Mouse (Mus musculus) CD4-positive helper T cell, adult 2 months (primary cell): ENCODE measurements around the gene Baiap2.

Experiments used
- DNase-seq: peaks from one replicate; pipeline ENCODE4 v3.0.0-alpha.2; 2012; ENCODE audit warnings: low read depth, missing footprints, low spot score

The Baiap2 gene

DNA sequence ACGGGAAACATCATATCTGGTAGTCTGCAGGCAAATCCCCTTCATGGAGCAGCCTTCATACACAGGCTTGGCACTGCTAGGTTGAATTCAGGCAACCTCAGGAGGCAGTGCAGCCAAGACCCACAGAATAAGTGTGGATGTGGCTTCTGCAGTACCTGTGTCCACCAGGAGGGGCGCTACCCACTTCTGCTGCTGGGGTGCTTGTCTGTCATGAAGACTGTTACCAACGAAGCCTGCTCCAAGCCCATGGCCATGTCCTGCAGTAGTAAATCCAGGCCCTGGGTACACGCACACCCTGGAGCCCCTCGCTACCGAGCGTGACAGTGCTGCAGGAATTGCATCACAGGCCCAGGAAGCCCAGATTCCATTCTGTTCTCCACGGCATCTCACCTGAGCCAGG, 22.7 kb upstream of the Baiap2 start:
- peak; percentile 69 for DNase-seq

DNA sequence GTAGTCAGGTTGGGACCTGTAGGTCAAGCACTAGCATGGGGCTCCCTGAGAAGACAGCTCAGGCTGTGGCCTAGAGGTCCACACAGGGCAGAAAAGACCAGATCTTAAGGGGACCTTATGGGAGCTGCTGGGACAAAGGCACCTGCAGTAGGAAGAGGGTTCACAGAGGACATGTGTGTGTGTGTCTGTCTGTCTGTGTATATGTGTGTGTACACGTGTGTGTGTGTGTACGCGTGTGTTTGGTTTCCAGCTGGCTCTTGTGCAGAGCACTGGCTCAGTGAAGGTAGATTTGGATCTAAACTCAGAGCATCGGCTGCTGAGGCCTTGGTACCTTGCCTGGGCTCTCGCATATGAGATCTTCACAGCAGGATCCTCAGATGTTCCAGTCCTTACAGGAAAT, 21.9 kb upstream of the Baiap2 start:
- DNase-seq = no peak

DNA sequence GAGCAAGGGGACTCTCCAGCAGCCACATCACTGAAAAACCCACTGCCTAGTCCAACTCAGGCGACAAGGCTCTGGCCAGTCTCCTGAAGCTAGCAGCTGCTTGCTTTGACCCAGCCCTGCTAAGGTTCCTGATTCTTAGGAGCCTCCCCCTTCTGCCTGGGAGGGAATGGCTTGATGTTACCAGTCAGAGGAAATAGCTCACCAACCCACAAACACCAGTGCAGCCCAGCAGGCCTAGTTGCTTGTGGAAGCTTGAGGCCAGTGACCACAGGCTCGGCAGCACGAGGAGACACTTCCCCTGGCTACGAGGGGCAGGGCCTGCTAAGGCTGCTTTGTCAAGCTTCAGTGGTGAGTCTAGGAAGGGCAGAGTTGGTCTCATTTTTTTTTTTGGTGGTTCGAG, 17.4 kb upstream of the Baiap2 start:
- no peak for DNase-seq

DNA sequence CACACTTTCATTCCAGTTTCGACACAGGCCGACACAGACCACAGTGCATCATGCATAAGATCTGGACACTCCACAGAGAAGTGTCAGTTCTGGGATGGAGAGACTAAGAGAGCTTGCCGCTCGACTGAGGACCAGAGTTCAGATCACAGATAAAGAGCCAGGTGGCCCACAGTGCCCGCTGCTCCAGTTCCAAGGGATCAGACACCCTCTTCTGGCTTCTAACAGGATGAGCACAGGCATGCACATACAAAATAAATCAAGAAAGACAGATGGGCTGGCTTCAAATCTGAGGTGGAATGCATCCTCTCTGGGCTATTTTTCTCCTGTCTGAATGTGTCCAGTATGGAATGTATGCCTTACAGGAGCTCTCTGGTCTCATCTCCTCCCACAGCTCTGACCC, 15.8 kb upstream of the Baiap2 start:
- DNase-seq = no peak

DNA sequence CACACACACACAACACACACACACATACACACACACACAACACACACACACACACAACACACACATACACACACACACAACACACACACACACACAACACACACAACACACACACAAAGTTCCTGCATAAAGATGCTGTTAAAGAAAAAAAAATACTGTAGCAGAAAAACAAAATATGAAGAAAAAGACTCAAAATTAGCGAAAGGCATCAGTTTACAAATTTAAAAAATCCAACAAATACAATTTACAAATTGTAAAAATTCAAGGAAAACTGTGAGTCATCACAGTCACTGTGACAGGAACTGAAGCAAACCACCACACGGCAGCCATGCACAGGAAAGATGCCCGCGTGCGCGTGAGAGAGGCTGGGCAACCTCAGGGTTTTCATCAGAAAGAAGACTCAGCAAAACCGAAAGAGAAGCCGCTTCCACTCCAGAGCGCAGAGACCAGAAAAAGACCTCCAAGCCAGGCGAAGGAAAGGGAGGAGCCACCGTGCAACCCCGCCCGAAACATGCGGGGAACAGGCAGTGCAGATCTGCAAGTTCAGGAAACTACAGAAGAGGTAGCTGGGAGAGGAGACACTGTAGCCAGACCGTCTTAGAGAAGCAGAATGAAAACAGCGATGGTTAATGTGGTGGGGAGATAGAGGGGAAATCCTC, 14.4 kb upstream of the Baiap2 start:
- peak; percentile 90 for DNase-seq

DNA sequence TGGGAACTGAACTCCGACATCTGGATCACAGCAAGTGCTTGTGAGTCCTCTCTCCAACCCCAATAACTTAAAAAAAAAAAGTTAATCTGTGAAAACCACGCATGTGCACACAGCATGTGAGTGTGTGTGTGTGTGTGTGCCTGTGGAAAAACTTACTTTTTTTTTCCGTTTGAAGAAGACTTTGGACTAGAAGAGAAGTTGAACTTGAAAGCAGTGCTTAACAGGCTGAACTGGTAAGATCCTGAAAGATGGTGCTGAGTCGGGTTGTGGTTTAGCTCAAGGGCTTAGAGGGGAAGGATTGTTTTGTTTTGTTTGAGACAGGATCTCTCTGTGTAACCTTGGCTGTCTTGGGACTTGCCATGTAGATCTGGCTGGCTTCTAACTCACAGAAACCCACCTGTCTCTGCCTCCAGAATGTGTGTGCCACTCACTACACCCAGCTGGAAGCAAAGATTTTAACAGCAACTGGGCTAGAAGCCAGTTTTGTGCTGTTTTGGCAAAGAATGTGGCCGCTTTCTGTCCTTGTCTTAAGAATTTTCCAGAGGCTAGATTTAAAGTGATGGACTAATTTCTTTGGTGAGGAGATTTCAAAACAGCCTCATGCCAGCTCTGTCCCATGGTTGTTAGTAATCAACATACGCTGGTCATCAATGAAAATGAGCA, 12.8 kb upstream of the Baiap2 start:
- peak; percentile 81 for DNase-seq

DNA sequence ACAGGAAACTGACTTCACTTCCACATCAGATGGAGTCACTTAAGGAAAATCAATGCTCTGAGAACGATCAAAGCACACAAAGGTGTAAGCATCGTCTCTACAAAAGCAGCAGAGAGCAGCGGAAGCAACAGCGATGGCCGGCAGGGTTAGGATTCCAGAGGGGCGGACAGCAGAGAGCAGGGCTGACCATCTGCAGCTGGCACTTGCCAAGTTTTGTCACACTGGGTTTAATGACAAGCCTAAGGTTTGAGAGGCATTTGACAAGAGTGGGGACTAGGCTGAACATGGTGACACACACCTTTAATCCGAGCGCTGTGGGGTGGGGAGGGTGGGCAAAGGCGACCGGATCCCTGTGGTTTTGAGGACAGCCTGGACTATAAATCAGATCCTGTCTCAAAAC, 10.8 kb upstream of the Baiap2 start:
- DNase-seq = peak; percentile 41

DNA sequence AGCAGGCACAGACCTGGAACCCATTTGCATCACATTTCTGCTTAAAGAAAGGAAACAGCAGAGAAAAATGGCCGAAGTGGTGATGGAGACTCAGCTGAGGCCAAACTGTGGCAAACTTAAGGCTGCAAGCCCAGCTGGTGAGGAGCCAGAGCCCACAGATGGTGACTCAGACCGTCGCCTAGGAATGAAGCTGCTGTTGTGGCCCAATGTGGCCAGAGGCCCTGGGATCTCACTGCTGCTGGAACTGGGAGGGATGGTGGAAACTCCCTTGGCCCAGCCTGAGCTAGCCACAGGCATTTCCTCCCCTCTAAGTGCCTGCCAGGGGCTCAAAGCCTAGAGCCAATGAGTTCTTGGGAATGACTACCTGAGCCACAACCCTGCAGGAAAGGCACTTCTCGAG, 9.4 kb upstream of the Baiap2 start:
- DNase-seq = peak; percentile 57

DNA sequence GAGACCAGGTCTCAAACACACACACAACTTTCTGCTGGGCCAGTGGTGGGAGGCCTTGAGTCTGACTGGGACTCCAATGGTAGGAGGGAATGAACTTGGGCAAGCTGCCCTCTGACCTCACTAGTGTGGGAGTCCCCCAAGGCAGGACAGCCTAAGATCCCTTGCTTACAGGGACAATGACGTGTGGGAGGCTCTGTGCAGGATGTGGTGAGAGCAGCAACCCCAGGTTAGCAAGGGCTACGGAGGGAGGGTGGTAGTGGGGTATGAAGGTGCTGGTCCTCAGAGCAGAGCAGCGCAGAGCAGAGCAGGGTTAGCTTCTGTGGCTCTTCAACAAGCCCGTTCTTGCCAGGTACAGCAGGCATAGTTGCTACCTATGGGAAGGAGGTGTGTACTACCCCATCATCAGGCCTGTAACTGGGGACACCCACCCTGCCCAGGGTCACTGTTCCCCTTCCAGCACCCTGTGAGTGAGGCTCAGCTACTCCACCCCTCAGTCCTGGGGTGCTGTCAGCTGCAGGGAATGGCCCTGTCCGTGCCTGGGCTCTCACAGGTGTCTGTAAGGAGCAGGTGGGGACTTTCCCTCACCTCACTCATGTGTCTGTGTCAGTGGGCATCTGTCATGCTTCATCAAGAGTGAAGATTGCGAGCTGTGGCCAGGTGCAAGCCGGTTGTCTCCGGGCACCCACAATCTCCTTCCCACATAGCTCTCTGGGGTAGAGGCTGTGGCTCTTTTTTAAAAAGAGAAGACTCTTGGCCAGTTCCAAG, 8.6 kb upstream of the Baiap2 start:
- DNase-seq = peak; percentile 85

DNA sequence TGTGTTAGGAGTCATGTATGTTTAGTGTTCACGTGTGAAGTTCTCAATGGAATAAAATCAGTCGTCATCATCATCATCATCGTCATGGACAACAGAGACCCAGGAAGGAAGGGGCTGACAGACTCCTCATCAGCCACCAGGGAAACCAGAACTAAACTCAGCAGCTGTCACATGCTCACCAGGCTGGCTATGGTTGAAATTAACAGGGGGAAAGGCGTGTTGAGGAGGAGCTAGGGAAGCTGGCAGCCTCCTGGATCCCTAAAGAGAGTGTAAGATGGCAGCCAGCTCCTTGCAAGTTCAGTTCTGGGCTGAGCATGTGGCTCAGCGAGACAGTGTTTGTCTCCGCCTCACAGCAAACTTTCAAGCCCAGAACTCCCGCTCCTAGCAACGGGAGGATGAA, 7.8 kb upstream of the Baiap2 start:
- DNase-seq = no peak

DNA sequence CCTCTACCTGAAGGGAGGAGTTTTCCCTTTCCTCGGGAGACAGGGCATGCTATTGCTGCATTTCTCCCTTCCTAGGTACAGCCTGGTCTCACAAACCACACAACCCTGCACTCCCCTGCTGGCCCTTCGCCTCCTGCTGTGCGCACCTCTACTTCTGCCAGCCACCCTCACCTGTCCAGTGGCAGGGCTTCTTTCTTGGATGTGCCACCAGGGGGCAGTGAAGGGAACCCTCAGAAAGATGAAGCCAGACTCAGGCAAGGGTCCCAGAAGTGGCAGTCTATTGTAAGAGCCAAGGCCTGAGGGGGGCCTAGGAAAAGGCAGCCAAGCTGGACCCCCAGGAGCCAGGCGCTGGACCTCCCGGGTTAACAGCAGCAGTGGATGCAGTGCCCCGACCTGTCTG, 7.1 kb upstream of the Baiap2 start:
- DNase-seq = peak; percentile 62

DNA sequence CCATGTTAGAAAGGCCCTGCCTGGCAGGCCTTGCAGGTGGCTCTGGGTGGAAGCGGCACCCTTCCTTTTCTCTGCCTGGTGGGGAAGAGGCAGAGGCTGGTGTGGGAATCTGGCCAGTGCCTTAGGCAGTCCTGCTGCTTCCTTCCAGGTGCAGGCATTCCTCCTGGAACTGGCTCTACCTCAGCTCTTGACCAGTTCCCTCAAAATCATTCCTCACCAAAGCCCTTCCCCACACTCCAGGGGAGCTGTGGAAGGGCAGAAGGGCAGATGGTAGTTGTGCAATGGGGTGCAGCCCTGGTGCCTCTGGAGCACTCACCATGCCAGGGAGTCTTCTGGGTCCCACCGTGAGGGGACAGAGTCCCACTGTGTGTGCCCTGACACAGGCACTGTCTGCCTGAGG, 6.1 kb upstream of the Baiap2 start:
- DNase-seq = no peak

DNA sequence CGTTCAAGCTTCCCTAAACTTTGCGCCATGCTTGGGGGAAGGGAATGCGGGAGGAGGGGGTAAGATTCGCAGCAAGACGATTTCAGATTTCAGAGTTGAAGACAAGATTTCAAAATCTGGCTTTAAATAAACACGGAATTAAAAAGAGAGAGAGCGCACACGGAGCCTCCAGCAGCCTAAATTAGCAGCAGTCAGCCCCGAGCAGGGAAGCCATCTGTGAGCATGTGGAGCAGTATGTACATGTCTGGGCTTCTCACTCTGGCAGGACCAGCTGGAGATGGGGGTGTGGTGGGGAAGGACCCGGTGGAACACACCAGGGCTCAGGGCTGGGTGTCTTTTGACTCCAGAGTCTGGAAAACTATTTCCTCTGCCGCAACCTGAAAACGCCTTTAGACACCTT, 5.3 kb upstream of the Baiap2 start:
- no peak for DNase-seq

DNA sequence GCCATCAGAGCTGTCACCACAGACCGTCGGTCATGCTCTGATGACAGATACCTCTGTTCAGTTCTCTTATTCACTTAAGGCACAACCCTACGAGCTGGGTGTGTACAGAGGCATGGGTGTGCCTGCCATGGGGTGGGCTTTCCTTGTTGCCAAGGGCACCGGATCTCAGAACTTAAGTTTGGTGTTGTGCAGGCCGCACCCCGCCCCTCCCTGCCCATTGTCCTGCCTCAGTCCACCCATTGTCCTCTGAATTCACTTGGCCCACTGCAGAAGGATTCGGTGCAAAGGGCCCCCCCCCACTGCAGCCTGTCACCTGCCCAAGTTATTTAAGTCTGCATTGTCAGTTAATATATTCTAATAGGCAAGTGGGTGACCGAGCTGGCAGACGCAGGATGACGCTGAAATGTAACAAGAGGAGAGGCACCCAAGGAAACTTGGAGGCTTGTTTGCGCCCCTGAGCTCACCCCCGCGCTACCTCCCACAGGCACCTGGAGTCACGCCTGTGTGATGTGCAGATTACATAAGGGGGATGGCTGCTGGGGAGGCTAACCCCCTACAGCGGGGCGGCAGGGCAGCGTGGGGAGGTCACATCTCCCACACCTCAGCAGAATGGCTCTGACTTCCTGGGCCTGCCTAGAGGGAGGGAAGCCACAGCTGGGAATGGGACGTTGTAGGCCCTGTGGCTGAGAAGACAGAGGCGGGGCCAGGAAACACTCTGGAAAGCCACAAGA, 4.6 kb upstream of the Baiap2 start:
- DNase-seq = no peak

DNA sequence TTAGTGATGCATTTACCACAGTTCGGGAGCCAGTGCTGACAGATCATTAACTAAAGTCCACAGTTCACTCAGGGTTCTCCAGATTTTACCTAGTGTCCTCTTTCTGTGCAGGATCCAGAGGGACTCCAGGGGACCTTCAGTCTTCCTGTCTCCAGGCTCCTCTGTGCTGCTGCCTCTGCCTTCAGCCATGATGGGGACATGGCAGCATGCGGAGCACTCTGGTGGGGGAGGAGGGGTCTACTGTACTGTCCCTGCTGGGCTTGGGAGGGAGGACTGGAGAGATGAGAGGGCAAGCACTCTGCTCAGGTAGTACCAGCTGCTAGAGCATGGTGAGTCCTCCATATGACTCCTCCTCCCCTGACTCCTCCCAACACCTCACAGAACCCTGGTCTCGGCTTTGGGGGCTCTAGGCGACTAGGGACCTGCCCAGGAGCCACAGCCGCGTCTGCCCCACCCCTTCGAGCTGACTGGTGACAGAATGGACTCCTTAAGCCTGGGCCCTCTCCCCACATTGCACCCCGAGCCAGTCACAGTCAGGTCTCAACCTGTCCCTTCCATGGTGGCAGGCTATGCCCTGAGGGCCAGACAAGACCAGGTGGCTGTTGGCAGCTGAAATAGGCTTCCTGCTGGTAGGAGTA, 3.4 kb upstream of the Baiap2 start:
- no peak for DNase-seq

DNA sequence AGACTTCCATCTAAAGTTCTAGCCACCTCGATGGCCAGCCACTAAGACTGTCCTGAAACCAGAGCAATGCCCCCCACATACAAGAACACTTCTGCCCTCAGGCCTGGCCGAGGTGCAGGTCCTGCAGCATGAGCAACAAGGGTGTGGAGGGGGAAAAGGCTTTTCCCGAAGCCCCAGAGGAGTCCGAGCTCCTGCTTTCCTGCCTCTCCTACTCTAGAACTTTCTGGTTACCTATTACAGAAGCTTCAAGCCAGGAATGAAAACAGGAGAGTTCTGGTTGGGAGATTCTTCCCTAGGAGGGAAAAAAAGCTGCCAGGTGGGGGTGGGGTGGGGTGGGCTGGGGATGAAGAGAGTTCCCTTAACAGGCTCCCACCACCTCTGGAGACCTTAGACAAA, 2.9 kb upstream of the Baiap2 start:
- DNase-seq = no peak

DNA sequence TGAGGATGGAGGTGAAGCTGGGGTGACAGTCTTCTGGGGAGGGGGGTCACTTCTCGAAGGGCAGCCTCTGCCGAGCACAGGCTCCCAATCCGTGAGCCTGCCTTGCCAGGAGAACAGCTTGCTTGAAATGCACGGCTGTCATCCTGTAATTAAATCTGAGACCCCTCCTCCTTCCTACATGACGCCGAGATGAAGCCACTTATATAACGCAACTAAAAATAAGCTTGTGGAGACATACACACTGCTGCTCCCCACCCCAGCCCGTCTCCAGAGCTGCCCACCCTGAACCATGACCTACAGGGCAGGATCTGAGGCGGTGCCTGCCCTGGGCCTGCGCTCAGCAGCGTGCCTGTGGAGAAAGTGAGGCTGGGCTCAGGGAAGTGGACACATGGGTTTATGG, 2.4 kb upstream of the Baiap2 start:
- no peak for DNase-seq

DNA sequence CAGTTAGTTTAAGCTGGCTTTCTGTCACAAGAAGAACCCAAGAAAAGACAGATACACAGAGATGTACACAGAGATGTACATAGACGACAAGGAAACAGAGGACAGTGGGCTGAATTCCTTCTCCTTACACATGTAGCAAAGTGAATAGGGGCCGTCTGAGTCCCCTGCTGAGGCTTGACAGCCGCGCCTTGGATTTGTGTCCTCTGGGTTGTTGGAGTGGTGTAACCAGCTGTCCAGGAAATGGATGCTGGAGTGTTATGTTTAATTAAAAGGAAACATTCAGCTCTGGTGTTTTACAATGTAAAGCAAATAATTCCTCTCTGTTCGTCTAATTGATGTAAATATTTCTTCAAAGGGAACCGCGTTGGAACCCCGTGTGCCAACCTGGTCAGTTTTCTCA, 769 bp upstream of the Baiap2 start:
- DNase-seq = no peak

DNA sequence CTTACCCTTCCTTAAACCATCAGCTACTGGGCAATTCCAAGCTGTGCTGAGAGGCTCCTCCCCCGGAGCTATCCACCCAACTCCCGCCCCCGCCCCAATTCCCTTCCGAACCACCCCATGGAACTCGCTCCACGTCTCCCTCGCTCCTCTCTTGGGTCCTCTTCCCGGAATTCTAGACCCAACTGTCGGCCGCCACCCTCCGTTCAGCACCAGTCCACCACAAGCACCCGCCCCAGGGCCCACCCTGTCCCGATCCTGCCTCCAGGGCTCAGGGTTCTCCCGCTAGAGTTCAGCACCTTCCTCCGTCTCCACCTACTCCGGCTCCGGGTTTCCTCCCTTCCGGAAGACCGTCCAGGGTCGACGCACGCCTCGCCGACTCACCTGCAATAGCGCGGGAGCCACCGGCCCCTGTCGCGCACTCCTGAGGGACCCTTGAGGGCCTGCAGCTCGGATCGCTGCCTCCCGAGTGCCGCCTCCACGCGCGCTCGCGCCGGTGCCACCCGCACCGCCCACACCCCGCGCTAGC, 299 bp upstream of the Baiap2 start:
- no peak for DNase-seq

DNA sequence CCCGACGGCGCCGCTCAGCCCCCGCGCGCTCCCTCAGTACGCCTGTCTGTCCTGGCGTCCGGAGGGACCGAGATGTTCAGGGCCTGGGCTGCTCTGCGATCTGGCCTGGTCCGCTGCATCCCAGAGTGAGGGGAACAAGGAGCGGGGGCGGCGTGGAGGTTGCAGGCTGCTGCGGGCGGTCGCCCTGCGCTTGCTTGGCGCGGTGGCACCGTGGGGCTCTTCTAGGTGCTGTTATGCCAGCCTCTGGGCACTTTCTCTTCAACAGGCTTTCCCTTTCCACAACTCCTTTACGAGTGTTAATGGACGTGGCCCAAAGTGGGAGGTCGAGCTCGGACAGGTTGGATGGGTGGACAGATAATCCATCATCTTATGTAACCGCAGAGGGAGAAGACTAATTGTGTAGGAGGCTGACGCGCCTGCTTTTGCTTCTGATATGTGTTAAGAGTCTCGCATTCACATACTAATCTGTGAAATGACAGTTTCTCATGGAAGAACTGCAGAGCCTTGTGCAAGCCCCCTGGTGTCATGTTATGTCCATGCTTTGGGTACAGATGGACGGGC, 945 bp downstream of the Baiap2 start:
- peak; percentile 56 for DNase-seq

DNA sequence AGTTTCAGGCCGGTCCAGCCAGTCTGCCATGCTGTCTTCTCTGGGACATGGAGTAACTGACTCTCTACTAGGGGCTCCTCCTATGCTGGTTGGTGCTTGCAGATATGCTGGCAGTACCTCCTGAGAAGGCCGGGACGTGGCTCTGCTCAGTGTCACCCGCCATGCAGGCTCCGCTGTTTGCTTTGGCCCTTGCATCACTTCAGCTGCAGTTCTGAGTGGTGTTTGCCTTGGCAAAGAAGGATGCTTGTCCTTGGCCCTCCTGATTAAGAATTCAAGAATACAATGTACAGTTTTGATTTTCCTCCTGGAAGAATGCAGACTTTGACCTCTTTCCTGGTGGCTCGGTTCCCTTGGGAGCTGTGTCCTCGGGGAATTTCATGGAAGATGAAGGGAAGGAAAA, 2.8 kb downstream of the Baiap2 start:
- no peak for DNase-seq
